Mouse (Mus musculus) megakaryocyte-erythroid progenitor cell, adult 5-6 weeks (primary cell): ENCODE measurements at regions not wholly inside any gene's neighbourhood (a gene's known extent, or its start where the extent isn't known, plus 50 kb on each side); places are given as distances from the start of the nearest gene placed in this dataset.

ENCODE experiments used
- ATAC-seq: replicated peaks from 2 replicates; pipeline ENCODE4 v1.8.0; 2016; ENCODE audit warnings: mild to moderate bottlenecking, inconsistent platforms; ENCODE audit not compliant: severe bottlenecking, poor library complexity, low FRiP score, low TSS enrichment

- ATAC-seq = peak; percentile 79
Observed at GRCm38 (mm10) chr5:67155582-67155981, 56.5 kb upstream of the Phox2b start.

- no peak for ATAC-seq
Observed at GRCm38 (mm10) chr5:67156911-67157310, 57.8 kb upstream of the Phox2b start.

GRCm38 (mm10) chr5:67176827-67177226, 77.7 kb upstream of the Phox2b start:
- ATAC-seq = no peak

- ATAC-seq = no peak
Observed at GRCm38 (mm10) chr5:67179221-67179620, 80.1 kb upstream of the Phox2b start.

- no peak for ATAC-seq
Observed at GRCm38 (mm10) chr5:67189376-67189901, 70.9 kb upstream of the Tmem33 start.

- ATAC-seq = no peak
Observed at GRCm38 (mm10) chr5:67194065-67194464, 66.3 kb upstream of the Tmem33 start.

GRCm38 (mm10) chr5:67205083-67205738, 55.2 kb upstream of the Tmem33 start:
- ATAC-seq = no peak
